Mouse (Mus musculus): ENCODE data around the gene S100a3.

The S100a3 gene

GRCm38 (mm10) chr3:90560008-90560628, at the start of gene S100a3:
TSS of gene S100a3 (plus strand) at chr3:90560578.
- no peak for DNase-seq (ENCODE audit: low spot score)

GRCm38 (mm10) chr3:90512276-90512675, 48.1 kb upstream of the S100a3 start:
- no peak for DNase-seq (ENCODE audit: low spot score)

- DNase-seq (ENCODE audit: low spot score): no peak
These were observed 47.3 kb upstream of the S100a3 start for GRCm38 (mm10) chr3:90512948-90513642.

GRCm38 (mm10) chr3:90513796-90514590, 46.4 kb upstream of the S100a3 start, which contains the start of the genes S100a1 and S100a13:
TSS of gene S100a1 (minus strand) at chr3:90514392.
TSS of gene S100a13 (plus strand) at chr3:90514435.
- peak; percentile 48 for DNase-seq (ENCODE audit: low spot score)

GRCm38 (mm10) chr3:90514691-90515090, 45.7 kb upstream of the S100a3 start:
- peak; percentile 48 for DNase-seq (ENCODE audit: low spot score)

- DNase-seq (ENCODE audit: low spot score): no peak
These were observed 45.1 kb upstream of the S100a3 start for GRCm38 (mm10) chr3:90515242-90515641.

GRCm38 (mm10) chr3:90515789-90516188, 44.6 kb upstream of the S100a3 start:
- DNase-seq (ENCODE audit: low spot score): no peak

- no peak for DNase-seq (ENCODE audit: low spot score)
These were observed 42.7 kb upstream of the S100a3 start for GRCm38 (mm10) chr3:90517711-90518110.

- peak; percentile 67 for DNase-seq (ENCODE audit: low spot score)
These were observed 35.0 kb upstream of the S100a3 start for GRCm38 (mm10) chr3:90525421-90525820.

- DNase-seq (ENCODE audit: low spot score): no peak
These were observed 34.3 kb upstream of the S100a3 start for GRCm38 (mm10) chr3:90526076-90526475.

- DNase-seq (ENCODE audit: low spot score): no peak
These were observed 33.8 kb upstream of the S100a3 start, which contains the start of gene S100a14 for GRCm38 (mm10) chr3:90526580-90526979. TSS of gene S100a14 (plus strand) at chr3:90526856.

- no peak for DNase-seq (ENCODE audit: low spot score)
These were observed 33.0 kb upstream of the S100a3 start for GRCm38 (mm10) chr3:90527291-90527873.

- DNase-seq (ENCODE audit: low spot score): no peak
These were observed 28.7 kb upstream of the S100a3 start for GRCm38 (mm10) chr3:90531713-90532112.

- no peak for DNase-seq (ENCODE audit: low spot score)
These were observed 24.9 kb upstream of the S100a3 start for GRCm38 (mm10) chr3:90535446-90535845.

- peak; percentile 36 for DNase-seq (ENCODE audit: low spot score)
These were observed 23.1 kb upstream of the S100a3 start, which contains the start of gene S100a16 for GRCm38 (mm10) chr3:90537141-90537904. TSS of gene S100a16 (plus strand) at chr3:90537254.

GRCm38 (mm10) chr3:90537905-90538296, 22.5 kb upstream of the S100a3 start:
- no peak for DNase-seq (ENCODE audit: low spot score)

- DNase-seq (ENCODE audit: low spot score): peak; percentile 55
These were observed 19.5 kb upstream of the S100a3 start for GRCm38 (mm10) chr3:90540904-90541303.

- DNase-seq (ENCODE audit: low spot score): no peak
These were observed 10.5 kb upstream of the S100a3 start for GRCm38 (mm10) chr3:90549676-90550420.

- no peak for DNase-seq (ENCODE audit: low spot score)
These were observed 10.0 kb upstream of the S100a3 start for GRCm38 (mm10) chr3:90550421-90550790.

GRCm38 (mm10) chr3:90552231-90552630, 8.1 kb upstream of the S100a3 start:
- no peak for DNase-seq (ENCODE audit: low spot score)

- peak; percentile 50 for DNase-seq (ENCODE audit: low spot score)
These were observed 4.4 kb upstream of the S100a3 start for GRCm38 (mm10) chr3:90555954-90556353.

Data from layer of hippocampus, adult 11-12 months (tissue).